Mouse (Mus musculus) testis, adult 2 months (tissue): Measurements from ENCODE around the gene Il17ra.

Experiments used
- CTCF ChIP-seq: fragments of 200-500 bp; IDR thresholded peaks from 2 replicates; pipeline ENCODE4 v1.5.1; 2012; ENCODE audit warnings: low read depth, mild to moderate bottlenecking, inconsistent platforms, low read length, moderate library complexity; ENCODE audit not compliant: control insufficient read depth, insufficient read depth, insufficient replicate concordance
- POLR2A ChIP-seq: fragments of 200-500 bp; IDR thresholded peaks from 2 replicates; pipeline ENCODE4 v1.6.1; 2012; ENCODE audit warnings: low read depth, mild to moderate bottlenecking, inconsistent platforms, low read length, moderate library complexity; ENCODE audit not compliant: control insufficient read depth

- TF ChIP-seq POLR2A: no peak
- TF ChIP-seq CTCF: no peak
These were observed 12.2 kb downstream of the Il17ra start for GRCm38 (mm10) chr6:120475288-120475687.
